Mouse (Mus musculus) spleen, postnatal 10 days (tissue): ENCODE measurements at regions not wholly inside any gene's neighbourhood (a gene's known extent, or its start where the extent isn't known, plus 50 kb on each side); places are given as distances from the start of the nearest gene placed in this dataset.

ENCODE experiments used
- DNase-seq, 2 experiments: peaks; one replicate each; pipeline ENCODE4 v3.0.0; 2021 to 2022; ENCODE audit warnings: low spot score in 2 of 2

GRCm38 (mm10) chr17:48592457-48592856 is 137.8 kb downstream of the Unc5cl start:
- no peak for DNase-seq

GRCm38 (mm10) chr17:48595418-48595963 is 140.8 kb downstream of the Unc5cl start:
- no peak for DNase-seq

GRCm38 (mm10) chr17:48596406-48596805 is 141.7 kb downstream of the Unc5cl start:
- peak in 1 of 2 experiments; percentile 43 for DNase-seq

- no peak for DNase-seq
Observed at GRCm38 (mm10) chr17:48597301-48597700, 142.6 kb downstream of the Unc5cl start.

GRCm38 (mm10) chr17:48598471-48599141 is 143.9 kb downstream of the Unc5cl start:
- no peak for DNase-seq

- DNase-seq: no peak
Observed at GRCm38 (mm10) chr17:48600176-48600575, 145.5 kb downstream of the Unc5cl start.

- DNase-seq: peak in 1 of 2 experiments; percentile 62
Observed at GRCm38 (mm10) chr17:48602554-48602953, 147.9 kb downstream of the Unc5cl start.

- DNase-seq: no peak
Observed at GRCm38 (mm10) chr17:48606767-48607166, 152.1 kb downstream of the Unc5cl start.

GRCm38 (mm10) chr17:48608315-48608714 is 153.6 kb downstream of the Unc5cl start:
- no peak for DNase-seq

- DNase-seq: no peak
Observed at GRCm38 (mm10) chr17:48610107-48610506, 155.4 kb downstream of the Unc5cl start.

- no peak for DNase-seq
Observed at GRCm38 (mm10) chr17:48610806-48611205, 156.1 kb downstream of the Unc5cl start.

- no peak for DNase-seq
Observed at GRCm38 (mm10) chr17:48613491-48613890, 158.8 kb downstream of the Unc5cl start.

GRCm38 (mm10) chr17:48615248-48615647 is 160.5 kb downstream of the Unc5cl start:
- no peak for DNase-seq

- DNase-seq: no peak
Observed at GRCm38 (mm10) chr17:48616205-48616604, 161.5 kb downstream of the Unc5cl start.

GRCm38 (mm10) chr17:48620896-48621295 is 166.2 kb downstream of the Unc5cl start:
- no peak for DNase-seq

- no peak for DNase-seq
Observed at GRCm38 (mm10) chr17:48621676-48622075, 167.0 kb downstream of the Unc5cl start.

GRCm38 (mm10) chr17:48624937-48625336 is 170.2 kb downstream of the Unc5cl start:
- no peak for DNase-seq

GRCm38 (mm10) chr17:48625971-48626370 is 171.3 kb downstream of the Unc5cl start:
- DNase-seq: no peak

- no peak for DNase-seq
Observed at GRCm38 (mm10) chr17:48639611-48640010, 184.9 kb downstream of the Unc5cl start.

- DNase-seq: no peak
Observed at GRCm38 (mm10) chr17:48643533-48644019, 188.9 kb downstream of the Unc5cl start.

- DNase-seq: no peak
Observed at GRCm38 (mm10) chr17:48645056-48645455, 190.4 kb downstream of the Unc5cl start.

GRCm38 (mm10) chr17:48646626-48647195 is 192.0 kb downstream of the Unc5cl start:
- DNase-seq: no peak

- no peak for DNase-seq
Observed at GRCm38 (mm10) chr17:48647431-48647830, 192.7 kb downstream of the Unc5cl start.
